14 mouse cellular contexts compared by ENCODE assay signal in genomic region chr3:30187812-30188469, GRCm38 (mm10).
A peak's percentile ranks its signal among the peaks of the same experiment; 100 is the strongest.
DNase-seq lines count a peak whose midpoint lies in the region; ATAC-seq and TF ChIP-seq lines count a peak whose summit lies in the region.
"Had no signal": no experiment of that assay in that cellular context is flagged by ENCODE, and none has a peak within 500 bp of the region (broad histone marks: within the 10 kb centered on the region; RNA-seq: fewer than 3 reads in every experiment).

No protein-coding gene starts in this region.

- no peaks in the 10 kb centered on the region for H3K9me3 ChIP-seq in forebrain, embryonic 14.5 days (replicated peaks; ENCODE audit: control insufficient read depth, low read length)
- H3K9me3 ChIP-seq in forebrain, postnatal 0 days (ENCODE audit: low read length), result no peaks in the 10 kb centered on the region
- H3K9me3 ChIP-seq: neural tube, embryonic 15.5 days had no signal

- peak; percentile 18 for DNase-seq in forebrain, embryonic 14.5 days (ENCODE audit: low spot score)
- no peak for DNase-seq in forebrain, postnatal 0 days
- peak; percentile 19 for DNase-seq in kidney, adult 2 months
- no peak for DNase-seq in kidney, adult 8-10 months
- DNase-seq in brain, adult 2 months (ENCODE audit: low read depth, low spot score), result peak; percentile 20
- peak; percentile 22 for DNase-seq in lung, postnatal 14 days
- DNase-seq in thymus, adult 2 months, result no peak
- no peak for DNase-seq in right cerebral cortex, postnatal 14 days
- DNase-seq: B cell, adult 2 months; cerebellum, adult 2 months; gastrocnemius, postnatal 10 days; kidney, postnatal 10 days; liver, postnatal 0 days had no signal

- H3K4me2 ChIP-seq in forebrain, embryonic 14.5 days (ENCODE audit: low read length), result no peak overlapping the region
- no peak overlapping the region for H3K4me2 ChIP-seq in forebrain, postnatal 0 days (ENCODE audit: low read depth)
- H3K4me2 ChIP-seq: neural tube, embryonic 15.5 days had no signal

- no peak for ATAC-seq in forebrain, embryonic 14.5 days
- no peak for ATAC-seq in forebrain, postnatal 0 days
- ATAC-seq: liver, postnatal 0 days had no signal

- H3K4me1 ChIP-seq in forebrain, embryonic 14.5 days (ENCODE audit: control insufficient read depth, insufficient read depth, low read length), result no peaks in the 10 kb centered on the region
- no peaks in the 10 kb centered on the region for H3K4me1 ChIP-seq in forebrain, postnatal 0 days (ENCODE audit: insufficient read depth)
- no peaks in the 10 kb centered on the region for H3K4me1 ChIP-seq in kidney, adult 2 months (ENCODE audit: control insufficient read depth, insufficient read depth, low read length)
- H3K4me1 ChIP-seq in thymus, adult 2 months (replicated peaks; ENCODE audit: control insufficient read depth, insufficient read depth, low read length), result no peaks in the 10 kb centered on the region
- H3K4me1 ChIP-seq: neural tube, embryonic 15.5 days had no signal

- WGBS in forebrain, embryonic 14.5 days, result 35% methylated on average over 5 of the region's 5 CpGs
- WGBS in forebrain, postnatal 0 days, result 31% methylated on average over 5 of the region's 5 CpGs
- 47% methylated on average over 5 of the region's 5 CpGs for WGBS in kidney, adult 2 months
- 89% methylated on average over 5 of the region's 5 CpGs for WGBS in thymus, adult 2 months

- no peak overlapping the region for H3K27ac ChIP-seq in forebrain, embryonic 14.5 days (ENCODE audit: low read depth, low read length)
- H3K27ac ChIP-seq in forebrain, postnatal 0 days (ENCODE audit: low read depth, low read length), result no peak overlapping the region
- H3K27ac ChIP-seq in kidney, adult 2 months (ENCODE audit: insufficient read depth, low read depth, low read length), result no peak overlapping the region
- no peak overlapping the region for H3K27ac ChIP-seq in thymus, adult 2 months (ENCODE audit: control insufficient read depth, insufficient read depth, low read length)
- H3K27ac ChIP-seq: neural tube, embryonic 15.5 days had no signal

- no peak for TF ChIP-seq CTCF in forebrain, postnatal 0 days (IDR thresholded peaks at IDR 0.05; ENCODE audit: low read depth)
- TF ChIP-seq CTCF in kidney, adult 2 months (conservative IDR thresholded peaks at IDR 0.05; ENCODE audit: insufficient read depth, insufficient read length, low read depth, low read length), result no peak
- TF ChIP-seq CTCF in thymus, adult 2 months (IDR thresholded peaks at IDR 0.05; ENCODE audit: borderline replicate concordance, control insufficient read depth, extremely low read depth, insufficient read depth, low read length, poor library complexity), result no peak

- no peaks in the 10 kb centered on the region for H3K36me3 ChIP-seq in forebrain, embryonic 14.5 days (ENCODE audit: control insufficient read depth, insufficient read depth, low read length)
- no peaks in the 10 kb centered on the region for H3K36me3 ChIP-seq in forebrain, postnatal 0 days (ENCODE audit: insufficient read depth)
- no peaks in the 10 kb centered on the region for H3K36me3 ChIP-seq in kidney, adult 2 months (ENCODE audit: control insufficient read depth, insufficient read depth, low read length)
- no peaks in the 10 kb centered on the region for H3K36me3 ChIP-seq in thymus, adult 2 months (ENCODE audit: control insufficient read depth, insufficient read depth, low read length)
- H3K36me3 ChIP-seq: neural tube, embryonic 15.5 days had no signal

- H3K9ac ChIP-seq in forebrain, embryonic 14.5 days (ENCODE audit: low read length), result no peak overlapping the region
- H3K9ac ChIP-seq in forebrain, postnatal 0 days, result no peak overlapping the region
- H3K9ac ChIP-seq: liver, postnatal 0 days; neural tube, embryonic 15.5 days had no signal

- no peak for TF ChIP-seq POLR2A in kidney, adult 2 months (IDR thresholded peaks at IDR 0.05; ENCODE audit: low read depth, low read length)
- TF ChIP-seq POLR2A in thymus, adult 2 months (IDR thresholded peaks at IDR 0.05; ENCODE audit: control insufficient read depth, extremely low read depth, insufficient read depth, low read length, poor library complexity), result no peak

- H3K4me3 ChIP-seq in forebrain, embryonic 14.5 days (ENCODE audit: low read depth, low read length), result no peak overlapping the region
- H3K4me3 ChIP-seq in forebrain, postnatal 0 days (ENCODE audit: low read depth, low read length), result no peak overlapping the region
- no peak overlapping the region for H3K4me3 ChIP-seq in kidney, adult 2 months (ENCODE audit: insufficient read depth, low read depth, low read length)
- H3K4me3 ChIP-seq in thymus, adult 2 months (ENCODE audit: control insufficient read depth, insufficient read depth, low read length), result no peak overlapping the region
- H3K4me3 ChIP-seq: neural tube, embryonic 15.5 days had no signal

- no peaks in the 10 kb centered on the region for H3K27me3 ChIP-seq in forebrain, embryonic 14.5 days (replicated peaks; ENCODE audit: control insufficient read depth, insufficient read depth, low read length)
- H3K27me3 ChIP-seq in forebrain, postnatal 0 days (ENCODE audit: insufficient read depth, low read length), result no peaks in the 10 kb centered on the region
- no peaks in the 10 kb centered on the region; the same call in 1 of the 2 replicates for H3K27me3 ChIP-seq in kidney, adult 2 months (replicated peaks; ENCODE audit: control insufficient read depth, insufficient read depth, low read length)
- no peaks in the 10 kb centered on the region for H3K27me3 ChIP-seq in thymus, adult 2 months (ENCODE audit: control insufficient read depth, insufficient read depth, low read length)

Comparison
In these comparisons a context has a peak if more than half of its experiments do, and no peak if none do; other contexts are left out.
1. DNase-seq: peak in forebrain, embryonic 14.5 days (single experiment), kidney, adult 2 months (single experiment), brain, adult 2 months (single experiment) and lung, postnatal 14 days (single experiment); none in forebrain, postnatal 0 days (single experiment), kidney, adult 8-10 months (0 of 2), thymus, adult 2 months (single experiment) and right cerebral cortex, postnatal 14 days (single experiment).